Mouse (Mus musculus) limb, embryonic 13.5 days (tissue): ENCODE measurements around the gene Cd44. TPM values are rescaled to one million over a fixed set of nuclear protein-coding genes. Genes with fewer than 3 reads are reported as not detected.

Source experiments
- ATAC-seq: fragments of 200-750 bp; cut with Nextera tagmentation; 2 replicates; pipeline ENCODE4 v1.8.0; 2017; ENCODE audit warnings: low read depth, moderate number of reproducible peaks, moderate TSS enrichment; ENCODE audit not compliant: low FRiP score
- H3K27ac ChIP-seq: fragments of 300-500 bp; sonication (generic); 2 replicates; pipeline ENCODE4 v1.5.1; 2015; ENCODE audit warnings: inconsistent platforms, mild to moderate bottlenecking, moderate library complexity
- H3K27me3 ChIP-seq: fragments of 300-500 bp; sonication (generic); 2 replicates; pipeline ENCODE4 v1.6.1; 2015; ENCODE audit warnings: mild to moderate bottlenecking, inconsistent platforms
- H3K36me3 ChIP-seq: fragments of 300-500 bp; sonication (generic); 2 replicates; pipeline ENCODE4 v1.6.1; 2015; ENCODE audit warnings: inconsistent platforms, mild to moderate bottlenecking, moderate library complexity
- H3K4me1 ChIP-seq: fragments of 300-500 bp; sonication (generic); 2 replicates; pipeline ENCODE4 v1.6.1; 2015; ENCODE audit warnings: inconsistent platforms
- H3K4me2 ChIP-seq: fragments of 300-500 bp; sonication (generic); replicated peaks from 2 replicates; pipeline ENCODE4 v1.6.1; 2015; ENCODE audit warnings: inconsistent platforms, mild to moderate bottlenecking, moderate library complexity
- H3K4me3 ChIP-seq: fragments of 300-500 bp; sonication (generic); 2 replicates; pipeline ENCODE4 v1.5.1; 2015; ENCODE audit warnings: moderate library complexity, mild to moderate bottlenecking, inconsistent platforms
- H3K9ac ChIP-seq: fragments of 300-500 bp; sonication (generic); 2 replicates; pipeline ENCODE4 v1.6.1; 2015; ENCODE audit warnings: mild to moderate bottlenecking, inconsistent platforms
- H3K9me3 ChIP-seq: fragments of 300-500 bp; sonication (generic); 2 replicates; pipeline ENCODE4 v1.6.1; 2016; ENCODE audit warnings: inconsistent platforms
- WGBS: fragments of 180-500 bp; shearing (Covaris S2); methylation state at CpG from one replicate; pipeline ENCODE4 v1.1.7; 2015; 5-methylcytosine and 5-hydroxymethylcytosine counted together
- polyA plus RNA-seq: library from polyadenylated mRNA; unstranded; fragments of >200 nt; fragmentation: Nextera tagmentation; extraction: Ambion mirVana; gene quantifications from 2 replicates; pipeline ENCODE4 v1.2.1, GENCODE M21; 2015

Gene Cd44
- polyA plus RNA-seq, 1 experiment from 2014 or later = 13.0 TPM

- H3K27ac ChIP-seq = no peak overlapping the region
- H3K4me3 ChIP-seq = no peak overlapping the region
- H3K27me3 ChIP-seq = no peaks in the 10 kb centered on the region
- H3K36me3 ChIP-seq = no peaks in the 10 kb centered on the region
- H3K9ac ChIP-seq = no peak overlapping the region
- no peaks in the 10 kb centered on the region for H3K4me1 ChIP-seq
- H3K9me3 ChIP-seq = no peaks in the 10 kb centered on the region
- no peak overlapping the region for H3K4me2 ChIP-seq
- 64% methylated on average over 3 of the region's 3 CpGs for WGBS
- ATAC-seq = no peak
Observed at GRCm38 (mm10) chr2:102912469-102912868, 11.0 kb upstream of the Cd44 start.

GRCm38 (mm10) chr2:102909403-102909802 is 7.9 kb upstream of the Cd44 start:
- 83% methylated on average over 1 of the region's 1 CpGs for WGBS
- Histone ChIP-seq H3K36me3 (no peaks in the 10 kb centered on the region), H3K9ac (no peak overlapping the region), H3K27me3 (no peaks in the 10 kb centered on the region), H3K27ac (no peak overlapping the region), H3K4me3 (no peak overlapping the region), H3K4me1 (no peaks in the 10 kb centered on the region), H3K9me3 (no peaks in the 10 kb centered on the region), H3K4me2 (no peak overlapping the region)
- ATAC-seq = no peak

- no peak overlapping the region for H3K27ac ChIP-seq
- H3K9me3 ChIP-seq = no peaks in the 10 kb centered on the region
- ATAC-seq = no peak
- H3K9ac ChIP-seq = no peak overlapping the region
- peaks cover 14% of the 10 kb centered on the region for H3K27me3 ChIP-seq
- no peak overlapping the region for H3K4me2 ChIP-seq
- H3K4me3 ChIP-seq = no peak overlapping the region
- 79% methylated on average over 3 of the region's 3 CpGs for WGBS
- H3K36me3 ChIP-seq = no peaks in the 10 kb centered on the region
- H3K4me1 ChIP-seq = peaks cover 4% of the 10 kb centered on the region; the same call in 1 of the 2 replicates
Observed at GRCm38 (mm10) chr2:102905604-102906003, 4.1 kb upstream of the Cd44 start.

GRCm38 (mm10) chr2:102901828-102902223 is 361 bp upstream of the Cd44 start:
- Histone ChIP-seq H3K4me1 (peaks cover 4% of the 10 kb centered on the region; the same call in 1 of the 2 replicates), H3K4me2 (peak overlapping the region; percentile 77), H3K36me3 (no peaks in the 10 kb centered on the region), H3K9me3 (no peaks in the 10 kb centered on the region), H3K9ac (no peak overlapping the region; the same call in 1 of the 2 replicates), H3K27ac (no peak overlapping the region), H3K27me3 (peaks cover 26% of the 10 kb centered on the region), H3K4me3 (peak overlapping the region; percentile 49)
- 15% methylated on average over 3 of the region's 3 CpGs for WGBS
- ATAC-seq = no peak

- H3K27ac ChIP-seq = no peak overlapping the region
- H3K27me3 ChIP-seq = peaks cover 26% of the 10 kb centered on the region
- WGBS = 58% methylated on average over 7 of the region's 7 CpGs
- H3K9ac ChIP-seq = peak overlapping the region; percentile 59; the same call in 1 of the 2 replicates
- H3K4me3 ChIP-seq = peak overlapping the region; percentile 49
- H3K36me3 ChIP-seq = no peaks in the 10 kb centered on the region
- no peak for ATAC-seq
- H3K4me2 ChIP-seq = peak overlapping the region; percentile 77
- H3K9me3 ChIP-seq = no peaks in the 10 kb centered on the region
- peaks cover 4% of the 10 kb centered on the region; the same call in 1 of the 2 replicates for H3K4me1 ChIP-seq
Observed at GRCm38 (mm10) chr2:102900230-102900721, 1.2 kb downstream of the Cd44 start.

GRCm38 (mm10) chr2:102899238-102899637 is 2.2 kb downstream of the Cd44 start:
- peak overlapping the region; percentile 77 for H3K4me2 ChIP-seq
- ATAC-seq = no peak
- H3K27me3 ChIP-seq = peaks cover 26% of the 10 kb centered on the region
- H3K36me3 ChIP-seq = no peaks in the 10 kb centered on the region
- peaks cover 4% of the 10 kb centered on the region; the same call in 1 of the 2 replicates for H3K4me1 ChIP-seq
- peak overlapping the region; percentile 49; the same call in 1 of the 2 replicates for H3K4me3 ChIP-seq
- no peak overlapping the region for H3K9ac ChIP-seq
- H3K27ac ChIP-seq = no peak overlapping the region
- WGBS = 69% methylated on average over 3 of the region's 3 CpGs
- H3K9me3 ChIP-seq = no peaks in the 10 kb centered on the region

- no peak for ATAC-seq
- peaks cover 4% of the 10 kb centered on the region; the same call in 1 of the 2 replicates for H3K4me1 ChIP-seq
- H3K4me2 ChIP-seq = 0 out of 2 replicates have a peak overlapping the region, but pooled peaks have one; percentile 11
- no peak overlapping the region for H3K27ac ChIP-seq
- H3K4me3 ChIP-seq = no peak overlapping the region
- peaks cover 26% of the 10 kb centered on the region for H3K27me3 ChIP-seq
- whole genome bisulfite sequencing = 79% methylated on average over 3 of the region's 3 CpGs
- no peak overlapping the region for H3K9ac ChIP-seq
- no peaks in the 10 kb centered on the region for H3K9me3 ChIP-seq
- H3K36me3 ChIP-seq = no peaks in the 10 kb centered on the region
Observed at GRCm38 (mm10) chr2:102898585-102898984, 2.9 kb downstream of the Cd44 start.

- H3K4me3 ChIP-seq = no peak overlapping the region
- no peak overlapping the region for H3K4me2 ChIP-seq
- H3K27ac ChIP-seq = no peak overlapping the region
- no peaks in the 10 kb centered on the region for H3K36me3 ChIP-seq
- 78% methylated on average over 8 of the region's 8 CpGs for WGBS
- peaks cover 3% of the 10 kb centered on the region; the same call in 1 of the 2 replicates for H3K4me1 ChIP-seq
- H3K9me3 ChIP-seq = no peaks in the 10 kb centered on the region
- H3K9ac ChIP-seq = no peak overlapping the region
- no peak for ATAC-seq
- H3K27me3 ChIP-seq = peaks cover 14% of the 10 kb centered on the region
Observed at GRCm38 (mm10) chr2:102896154-102896553, 5.3 kb downstream of the Cd44 start.

- Histone ChIP-seq H3K27ac (no peak overlapping the region), H3K4me2 (no peak overlapping the region), H3K4me3 (no peak overlapping the region), H3K27me3 (peaks cover 8% of the 10 kb centered on the region), H3K36me3 (no peaks in the 10 kb centered on the region), H3K9me3 (no peaks in the 10 kb centered on the region), H3K4me1 (no peaks in the 10 kb centered on the region), H3K9ac (no peak overlapping the region)
- 84% methylated on average over 1 of the region's 1 CpGs for WGBS
- ATAC-seq = no peak
Observed at GRCm38 (mm10) chr2:102895197-102895596, 6.3 kb downstream of the Cd44 start.

- WGBS = 74% methylated on average over 4 of the region's 4 CpGs
- no peaks in the 10 kb centered on the region for H3K4me1 ChIP-seq
- ATAC-seq = no peak
Observed at GRCm38 (mm10) chr2:102894785-102895184, 6.7 kb downstream of the Cd44 start.

GRCm38 (mm10) chr2:102888688-102889225 is 12.7 kb downstream of the Cd44 start:
- Histone ChIP-seq H3K27ac (no peak overlapping the region), H3K9me3 (no peaks in the 10 kb centered on the region), H3K4me1 (no peaks in the 10 kb centered on the region), H3K4me2 (no peak overlapping the region), H3K27me3 (no peaks in the 10 kb centered on the region), H3K36me3 (no peaks in the 10 kb centered on the region), H3K9ac (no peak overlapping the region), H3K4me3 (no peak overlapping the region)
- ATAC-seq = no peak
- WGBS = 25% methylated on average over 3 of the region's 3 CpGs

More at GRCm38 (mm10) chr2:102894785-102895184, 6.7 kb downstream of the Cd44 start:
- H3K9ac ChIP-seq = no peak overlapping the region
- H3K9me3 ChIP-seq = no peaks in the 10 kb centered on the region
- H3K27me3 ChIP-seq = peaks cover 6% of the 10 kb centered on the region; the same call in 1 of the 2 replicates
- H3K4me3 ChIP-seq = no peak overlapping the region
- H3K27ac ChIP-seq = no peak overlapping the region
- H3K36me3 ChIP-seq = no peaks in the 10 kb centered on the region
- no peak overlapping the region for H3K4me2 ChIP-seq

GRCm38 (mm10) chr2:102887137-102887536 is 14.3 kb downstream of the Cd44 start:
- ATAC-seq = no peak

More at GRCm38 (mm10) chr2:102887137-102887536, 14.3 kb downstream of the Cd44 start:
- Histone ChIP-seq H3K9ac (no peak overlapping the region), H3K4me3 (no peak overlapping the region), H3K4me1 (peaks cover 11% of the 10 kb centered on the region), H3K27ac (no peak overlapping the region), H3K36me3 (no peaks in the 10 kb centered on the region), H3K9me3 (no peaks in the 10 kb centered on the region), H3K4me2 (no peak overlapping the region), H3K27me3 (no peaks in the 10 kb centered on the region)
- 78% methylated on average over 1 of the region's 1 CpGs for WGBS
